8 mouse cellular contexts compared by ENCODE assay signal in the genomic region with DNA sequence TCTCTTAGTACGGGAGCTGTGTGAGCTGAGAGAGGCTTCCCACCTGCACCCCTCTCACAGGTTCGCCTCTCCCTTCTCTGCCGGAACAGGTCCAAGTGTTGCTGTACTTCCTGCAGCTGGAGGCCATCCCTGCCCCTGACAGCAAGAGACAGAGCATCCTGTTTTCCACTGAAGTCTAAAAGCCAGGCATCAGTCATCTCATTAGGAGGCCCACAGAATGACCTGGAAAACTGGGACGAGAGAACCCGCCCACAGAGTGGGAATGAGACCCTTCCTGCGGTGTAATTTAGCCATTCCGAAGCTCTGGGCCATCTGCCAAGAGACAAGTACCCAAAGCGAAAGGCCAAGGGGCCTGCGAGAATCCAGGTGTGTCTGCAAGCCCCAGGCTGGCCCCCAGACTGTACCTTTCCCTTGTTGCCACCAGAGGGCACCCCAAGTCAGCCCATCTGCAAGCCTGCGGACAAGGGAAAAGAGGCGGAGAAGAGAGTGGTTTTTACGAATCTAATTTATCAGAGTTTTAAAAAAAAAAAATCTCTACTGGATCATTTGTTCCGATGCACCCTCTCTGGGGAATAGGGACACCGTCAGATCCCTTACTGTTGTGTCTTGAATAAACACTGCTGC. TPM values are rescaled to one million over a fixed set of nuclear protein-coding genes. Genes with fewer than 3 reads are reported as not detected.
DNase-seq lines count a peak whose midpoint lies in the region; ATAC-seq lines count a peak whose summit lies in the region.
"Had no signal": no experiment of that assay in that cellular context is flagged by ENCODE, and none has a peak within 500 bp of the region (broad histone marks: within the 10 kb centered on the region; RNA-seq: fewer than 3 reads in every experiment).

No protein-coding gene starts in this region.

- peak; percentile 76 for ATAC-seq in intestine, embryonic 15.5 days
- no peak for ATAC-seq in midbrain, embryonic 14.5 days (ENCODE audit: low FRiP score, low TSS enrichment)

- H3K27ac ChIP-seq in intestine, embryonic 15.5 days = no peak overlapping the region
- 0 out of 2 replicates have a peak overlapping the region, but pooled peaks have one; percentile 20 for H3K27ac ChIP-seq in midbrain, embryonic 14.5 days (replicated peaks; ENCODE audit: low read depth, low read length)
- H3K27ac ChIP-seq: neural tube, embryonic 12.5 days had no signal

- H3K9me3 ChIP-seq in intestine, embryonic 15.5 days = no peaks in the 10 kb centered on the region
- no peaks in the 10 kb centered on the region; the same call in 1 of the 2 replicates for H3K9me3 ChIP-seq in midbrain, embryonic 14.5 days (ENCODE audit: control insufficient read depth, low read length)
- H3K9me3 ChIP-seq: neural tube, embryonic 12.5 days had no signal

- H3K27me3 ChIP-seq in intestine, embryonic 15.5 days (replicated peaks) = no peaks in the 10 kb centered on the region
- H3K27me3 ChIP-seq in midbrain, embryonic 14.5 days (ENCODE audit: control insufficient read depth, insufficient read depth, low read length) = no peaks in the 10 kb centered on the region
- H3K27me3 ChIP-seq: neural tube, embryonic 12.5 days had no signal

- H3K9ac ChIP-seq in intestine, embryonic 15.5 days = no peak overlapping the region
- no peak overlapping the region for H3K9ac ChIP-seq in midbrain, embryonic 14.5 days (replicated peaks; ENCODE audit: low read length)
- H3K9ac ChIP-seq: neural tube, embryonic 12.5 days had no signal

- WGBS in intestine, embryonic 15.5 days = 26% methylated on average over 14 of the region's 14 CpGs
- WGBS in midbrain, embryonic 14.5 days = 55% methylated on average over 14 of the region's 14 CpGs

- 0 out of 2 replicates have a peak, but pooled peaks cover 3% of the 10 kb centered on the region for H3K4me1 ChIP-seq in intestine, embryonic 15.5 days (replicated peaks)
- H3K4me1 ChIP-seq in midbrain, embryonic 14.5 days (ENCODE audit: control insufficient read depth, insufficient read depth, low read length) = no peaks in the 10 kb centered on the region
- H3K4me1 ChIP-seq: neural tube, embryonic 12.5 days had no signal

- no peak overlapping the region for H3K4me3 ChIP-seq in intestine, embryonic 15.5 days (replicated peaks)
- no peak overlapping the region for H3K4me3 ChIP-seq in midbrain, embryonic 14.5 days (replicated peaks; ENCODE audit: low read depth, low read length)
- H3K4me3 ChIP-seq: neural tube, embryonic 12.5 days had no signal

- H3K4me2 ChIP-seq in intestine, embryonic 15.5 days (replicated peaks) = no peak overlapping the region
- H3K4me2 ChIP-seq in midbrain, embryonic 14.5 days (ENCODE audit: low read length) = no peak overlapping the region
- H3K4me2 ChIP-seq: neural tube, embryonic 12.5 days had no signal

- intact Hi-C loops in left cerebral cortex, postnatal 4 days (cut with DNase I) = loop anchor here (5.0 to 10.0 kb wide), 2 partner anchors 70 to 303 kb away; no protein-coding TSS in a partner anchor

- peaks cover 36% of the 10 kb centered on the region for H3K36me3 ChIP-seq in intestine, embryonic 15.5 days
- H3K36me3 ChIP-seq in midbrain, embryonic 14.5 days (ENCODE audit: control insufficient read depth, insufficient read depth, low read length) = peaks cover 77% of the 10 kb centered on the region

- DNase-seq in ZHBTc4 (ENCODE audit: low read depth, low spot score) = peak; percentile 80
- DNase-seq in cerebellum, adult 9-10 months = peak; percentile 80
- peak; percentile 48 to 70 for DNase-seq in frontal cortex, postnatal 10 days (ENCODE audit: low spot score in 2 of 2)
- DNase-seq in left cerebral cortex, postnatal 4 days = peak; percentile 74
- peak; percentile 85 for DNase-seq in midbrain, embryonic 14.5 days
- DNase-seq in spleen, adult 18-20 months = peak; percentile 53 to 76

RNA-seq across cellular contexts. Expression of a gene that starts 29.6 kb away (rescaled TPM):
- 25.8 and 27.4 TPM in 2 replicates for polyA plus RNA-seq in intestine, embryonic 15.5 days (2015; fragmentation: Nextera tagmentation; extraction: Ambion mirVana)
- 10 to 100 TPM; 53.3 to 58.4 TPM for total RNA-seq in left cerebral cortex, postnatal 4 days (2021)
- polyA plus RNA-seq in midbrain, embryonic 14.5 days (2014; fragmentation: Nextera tagmentation; extraction: Ambion mirVana) = 25.4 and 30.9 TPM in 2 replicates
